Mouse (Mus musculus) G1E (cell line): ENCODE results near the gene Cct3.

Source experiments
- CTCF ChIP-seq: IDR thresholded peaks from 2 replicates; pipeline ENCODE4 v1.5.1; 2012; ENCODE audit warnings: low read depth, low read length, inconsistent platforms, mixed read lengths
- GATA2 ChIP-seq: IDR thresholded peaks from 2 replicates; pipeline ENCODE4 v1.6.1; 2012; ENCODE audit warnings: low read depth, low read length, inconsistent platforms, borderline replicate concordance
- POLR2AphosphoS5 ChIP-seq: IDR thresholded peaks from 2 replicates; pipeline ENCODE4 v1.6.1; 2012; ENCODE audit warnings: low read depth, low read length, inconsistent platforms; ENCODE audit not compliant: insufficient replicate concordance
- TAL1 ChIP-seq: conservative IDR thresholded peaks from 2 replicates; pipeline ENCODE4 v1.6.1; 2012; ENCODE audit warnings: low read depth, low read length, inconsistent platforms, mixed read lengths

DNA sequence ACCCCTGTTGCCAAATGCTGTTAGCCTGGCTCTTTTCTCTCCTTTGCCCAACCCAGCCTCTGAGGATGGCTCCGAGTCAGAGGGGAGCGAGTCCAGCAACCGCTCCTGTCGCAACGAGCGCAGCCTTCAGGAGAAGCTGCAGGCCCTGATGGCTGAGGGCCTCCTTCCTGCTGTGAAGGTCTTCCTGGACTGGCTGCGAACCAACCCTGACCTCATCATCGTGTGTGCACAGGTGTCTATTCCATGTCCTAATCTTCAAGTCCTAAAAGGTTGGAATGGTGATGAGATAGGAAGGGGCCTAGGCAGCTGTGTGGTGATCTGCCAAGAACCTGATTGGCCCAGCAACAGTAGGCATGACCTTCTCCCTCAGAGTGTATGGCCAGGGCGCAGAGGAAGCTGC, 56.0 kb downstream of the Cct3 start:
- TF ChIP-seq CTCF (no peak), GATA2 (no peak), POLR2AphosphoS5 (no peak), TAL1 (no peak)
